Comparison of ENCODE assay signal across 12 mouse cellular contexts in genomic region chr4:118074236-118074635, GRCm38 (mm10).
A peak's percentile ranks its signal among the peaks of the same experiment; 100 is the strongest.
DNase-seq lines count a peak whose midpoint lies in the region; ATAC-seq and TF ChIP-seq lines count a peak whose summit lies in the region.
"Had no signal": no experiment of that assay in that cellular context is flagged by ENCODE, and none has a peak within 500 bp of the region (broad histone marks: within the 10 kb centered on the region; RNA-seq: fewer than 3 reads in every experiment).

No protein-coding gene starts in this region.

- no peak overlapping the region for H3K27ac ChIP-seq in liver, embryonic 12.5 days
- no peak overlapping the region for H3K27ac ChIP-seq in CH12.LX (ENCODE audit: insufficient read depth, low read depth)
- H3K27ac ChIP-seq: forebrain, embryonic 10.5 days; hindbrain, embryonic 15.5 days; limb, embryonic 15.5 days had no signal

- H3K9ac ChIP-seq in liver, embryonic 12.5 days = no peak overlapping the region
- H3K9ac ChIP-seq in CH12.LX (ENCODE audit: insufficient read depth, low read depth) = no peak overlapping the region
- H3K9ac ChIP-seq: hindbrain, embryonic 15.5 days; limb, embryonic 15.5 days had no signal

- peaks cover 45% of the 10 kb centered on the region for H3K4me1 ChIP-seq in liver, embryonic 12.5 days
- peaks cover 0 to 10% of the 10 kb centered on the region in 2 experiments; a peak in 2 of 4 replicates for H3K4me1 ChIP-seq in CH12.LX (ENCODE audit: control insufficient read depth in 1 of 2, insufficient read depth in 2 of 2)
- H3K4me1 ChIP-seq: hindbrain, embryonic 15.5 days had no signal

- 81% methylated on average over 4 of the region's 4 CpGs for WGBS in liver, embryonic 12.5 days (ENCODE audit: insufficient replicate concordance)

- peak; percentile 15 for DNase-seq in CD4-positive, CD25-positive, alpha-beta regulatory T cell, adult 2 months (ENCODE audit: low read depth, low spot score)
- DNase-seq in liver (peak; percentile 31), CH12.LX (ENCODE audit: extremely low read depth) (no peak)
- DNase-seq in induced T-regulatory cell, adult 2 months (ENCODE audit: low read depth) = peak; percentile 26
- DNase-seq in cerebellum, adult 18-20 months = no peak
- no peak for DNase-seq in right cerebral cortex, postnatal 36 days (ENCODE audit: low spot score in 2 of 2)
- DNase-seq: cerebellum, adult 9-11 months had no signal

- TF ChIP-seq CTCF in CH12.LX (conservative IDR thresholded peaks at IDR 0.05 in 1 of 2, IDR thresholded peaks at IDR 0.05 in 1 of 2; ENCODE audit: low read depth in 2 of 2, low read length in 2 of 2) = peak; percentile 22 to 33; a peak in 2 of 4 replicates

- no peak overlapping the region for H3K4me2 ChIP-seq in liver, embryonic 12.5 days
- no peak overlapping the region for H3K4me2 ChIP-seq in CH12.LX (ENCODE audit: insufficient read depth, low read depth, poor library complexity, severe bottlenecking)
- H3K4me2 ChIP-seq: hindbrain, embryonic 15.5 days; limb, embryonic 15.5 days had no signal

- peaks cover 7% of the 10 kb centered on the region; the same call in 1 of the 2 replicates for H3K36me3 ChIP-seq in liver, embryonic 12.5 days
- H3K36me3 ChIP-seq in CH12.LX (replicated peaks in 1 of 2; ENCODE audit: control insufficient read depth in 1 of 2, insufficient read depth in 1 of 2, low read length in 1 of 2) = peaks cover 0 to 16% of the 10 kb centered on the region in 2 experiments
- H3K36me3 ChIP-seq: hindbrain, embryonic 15.5 days; limb, embryonic 15.5 days had no signal

- TF ChIP-seq EP300 in CH12.LX (IDR thresholded peaks at IDR 0.05; ENCODE audit: low read length) = no peak

- ATAC-seq in CD4-positive, CD25-positive, alpha-beta regulatory T cell, adult 4 months = no peak
- ATAC-seq in liver, embryonic 12.5 days = no peak

- TF ChIP-seq POLR2A in CH12.LX (IDR thresholded peaks at IDR 0.05; ENCODE audit: low read depth, low read length) = no peak

- no peak overlapping the region for H3K4me3 ChIP-seq in liver, embryonic 12.5 days
- H3K4me3 ChIP-seq in CH12.LX (replicated peaks in 1 of 3; ENCODE audit: low read depth in 2 of 3, low read length in 2 of 3, poor library complexity in 1 of 3) = no peak overlapping the region
- H3K4me3 ChIP-seq: forebrain, embryonic 10.5 days; hindbrain, embryonic 15.5 days; limb, embryonic 15.5 days had no signal

- TF ChIP-seq RAD21 in CH12.LX (IDR thresholded peaks at IDR 0.05; ENCODE audit: low read depth, low read length) = peak; percentile 5; the same call in 1 of the 2 replicates

- no peaks in the 10 kb centered on the region for H3K79me2 ChIP-seq in CH12.LX (replicated peaks; ENCODE audit: control insufficient read depth, extremely low read depth, insufficient read depth, poor library complexity, severe bottlenecking)

- in situ Hi-C loops in CH12.LX (cut with MboI; ENCODE audit: low pct_ligation_motif_present, low pct_unique_long_range_greater_than_20kb, low sequenced_read_pairs) = no loop called here

- 0 out of 2 replicates have a peak, but pooled peaks cover 6% of the 10 kb centered on the region for H3K9me3 ChIP-seq in liver, embryonic 12.5 days (replicated peaks)
- H3K9me3 ChIP-seq in CH12.LX (replicated peaks; ENCODE audit: low read length) = peaks cover 2% of the 10 kb centered on the region
- H3K9me3 ChIP-seq: hindbrain, embryonic 15.5 days; limb, embryonic 15.5 days had no signal

- no peaks in the 10 kb centered on the region for H3K27me3 ChIP-seq in liver, embryonic 12.5 days (replicated peaks)
- H3K27me3 ChIP-seq in CH12.LX (replicated peaks) = no peaks in the 10 kb centered on the region
- H3K27me3 ChIP-seq: hindbrain, embryonic 15.5 days; limb, embryonic 15.5 days had no signal

- dilution Hi-C loops in CH12.LX (cut with MboI; ENCODE audit: extremely low pct_ligation_motif_present, extremely low pct_unique_long_range_greater_than_20kb, low sequenced_read_pairs) = no loop called here

TF ChIP-seq in CH12.LX, 34 proteins besides CTCF, POLR2A, EP300 and RAD21:
- no peak for TF ChIP-seq UBTF (IDR thresholded peaks at IDR 0.05; ENCODE audit: low read depth, low read length)
- no peak for TF ChIP-seq HCFC1 (IDR thresholded peaks at IDR 0.05; ENCODE audit: low read depth, low read length)
- no peak for TF ChIP-seq MAZ (IDR thresholded peaks at IDR 0.05; ENCODE audit: low read depth, low read length)
- no peak for TF ChIP-seq NRF1 (IDR thresholded peaks at IDR 0.05; ENCODE audit: low read depth, low read length)
- TF ChIP-seq NELFE (IDR thresholded peaks at IDR 0.05; ENCODE audit: low read depth, low read length) = no peak
- no peak for TF ChIP-seq MYC (IDR thresholded peaks at IDR 0.05; ENCODE audit: low read depth, low read length)
- TF ChIP-seq MAFK (IDR thresholded peaks at IDR 0.05; ENCODE audit: insufficient replicate concordance, low read length) = no peak
- TF ChIP-seq ZKSCAN1 (IDR thresholded peaks at IDR 0.05; ENCODE audit: borderline replicate concordance, low read depth, low read length) = no peak
- no peak for TF ChIP-seq RCOR1 (conservative IDR thresholded peaks at IDR 0.05; ENCODE audit: low read depth, low read length)

Comparison
In these comparisons a context has a peak if more than half of its experiments do, and no peak if none do; other contexts are left out.
1. DNase-seq: peak in CD4-positive, CD25-positive, alpha-beta regulatory T cell, adult 2 months (single experiment), liver (single experiment) and induced T-regulatory cell, adult 2 months (single experiment); none in CH12.LX (single experiment), cerebellum, adult 18-20 months (0 of 2) and right cerebral cortex, postnatal 36 days (0 of 2).